8 mouse cellular contexts compared by ENCODE assay signal in the genomic region with DNA sequence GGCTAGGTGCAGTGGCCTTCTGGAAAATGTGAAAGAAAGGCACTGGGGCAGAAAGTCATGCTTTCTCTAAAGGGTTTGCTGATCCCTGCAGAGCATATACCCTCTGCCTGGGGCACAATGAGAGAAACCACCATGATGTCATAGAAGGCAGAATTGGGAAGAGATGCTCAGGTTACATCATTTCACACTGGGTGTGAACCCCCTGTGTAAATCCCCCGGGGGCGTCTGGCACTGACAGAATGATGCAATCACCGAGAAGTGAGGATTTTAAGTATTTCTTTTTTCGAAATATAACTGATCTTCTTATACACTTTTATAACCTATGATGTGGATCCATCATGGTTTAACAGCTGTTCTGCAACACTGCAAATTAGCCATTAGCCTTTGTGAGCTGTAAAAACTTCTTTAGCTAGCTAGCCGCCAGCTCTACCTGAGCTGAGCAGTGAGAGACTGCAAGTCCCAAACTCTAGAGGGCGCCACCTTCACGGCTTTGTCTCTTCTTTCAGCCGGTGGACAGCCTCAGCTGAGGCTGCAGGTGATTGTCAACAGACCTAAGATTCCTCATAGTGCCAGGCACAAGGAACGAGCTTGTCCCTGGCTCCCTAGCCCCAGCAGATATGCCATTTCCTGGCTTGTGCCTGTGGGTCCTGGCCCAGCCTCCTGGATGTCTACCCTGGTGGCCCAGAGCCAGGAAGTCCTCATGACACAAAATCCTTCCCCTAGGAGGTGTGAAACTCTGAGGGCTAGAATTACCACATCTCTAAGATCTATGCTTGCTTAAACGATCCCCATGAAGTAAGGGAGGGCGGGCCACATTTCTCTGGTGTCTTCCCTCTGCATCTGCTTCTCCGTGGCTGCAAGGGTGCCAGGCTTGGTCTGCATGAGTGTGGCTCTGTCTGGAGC. TPM values are rescaled to one million over a fixed set of nuclear protein-coding genes. Genes with fewer than 3 reads are reported as not detected.
DNase-seq lines count a peak whose midpoint lies in the region; ATAC-seq and TF ChIP-seq lines count a peak whose summit lies in the region.

No protein-coding gene starts in this region.

- peak; percentile 29 to 42 for DNase-seq in left cerebral cortex, adult 2 months (ENCODE audit: extremely low spot score in 1 of 2, low spot score in 2 of 2)
- DNase-seq in left cerebral cortex, adult 8-10 months (ENCODE audit: low spot score in 2 of 2): no peak
- no peak for DNase-seq in MEL (ENCODE audit: low read depth, low spot score)
- DNase-seq in cerebellum, adult 2 months: peak; percentile 35 to 49
- peak; percentile 23 to 47 for DNase-seq in heart, postnatal 14 days
- no peak for DNase-seq in Muller cell, postnatal 12 days (ENCODE audit: inconsistent ontology term)

- TF ChIP-seq CTCF in left cerebral cortex, adult 2 months (IDR thresholded peaks at IDR 0.05): peak; percentile 66
- TF ChIP-seq CTCF in MEL (IDR thresholded peaks at IDR 0.05 in 2 of 3, conservative IDR thresholded peaks at IDR 0.05 in 1 of 3; ENCODE audit: control insufficient read depth in 1 of 3, insufficient read depth in 1 of 3, low read depth in 2 of 3, low read length in 3 of 3, poor library complexity in 1 of 3, severe bottlenecking in 1 of 3): peak in 2 of 3 experiments; percentile 4 to 15; a peak in 1 of 6 replicates
- TF ChIP-seq CTCF in cerebellum, adult 2 months (IDR thresholded peaks at IDR 0.05; ENCODE audit: borderline replicate concordance, insufficient read depth, low read depth, low read length): peak; percentile 67
- TF ChIP-seq CTCF in olfactory bulb, adult 2 months (IDR thresholded peaks at IDR 0.05; ENCODE audit: insufficient read depth, low read depth, low read length): peak; percentile 43; the same call in 1 of the 2 replicates

- H3K4me3 ChIP-seq in left cerebral cortex, adult 2 months: no peak overlapping the region
- no peak overlapping the region for H3K4me3 ChIP-seq in MEL (ENCODE audit: control insufficient read depth in 1 of 2, insufficient read depth in 1 of 2, low read depth in 2 of 2, low read length in 2 of 2)
- H3K4me3 ChIP-seq in cerebellum, adult 2 months (replicated peaks; ENCODE audit: insufficient read depth, low read depth, low read length): no peak overlapping the region
- H3K4me3 ChIP-seq in limb, embryonic 13.5 days: no peak overlapping the region
- H3K4me3 ChIP-seq in olfactory bulb, adult 2 months (ENCODE audit: insufficient read depth, low read depth, low read length): no peak overlapping the region

- H3K9me3 ChIP-seq in MEL (replicated peaks; ENCODE audit: insufficient read depth, low read length): no peaks in the 10 kb centered on the region
- no peaks in the 10 kb centered on the region for H3K9me3 ChIP-seq in limb, embryonic 13.5 days

- no peaks in the 10 kb centered on the region for H3K36me3 ChIP-seq in MEL (ENCODE audit: control insufficient read depth in 1 of 2, insufficient read depth in 2 of 2, low read length in 2 of 2)
- no peaks in the 10 kb centered on the region for H3K36me3 ChIP-seq in limb, embryonic 13.5 days

- ATAC-seq in limb, embryonic 13.5 days (ENCODE audit: low FRiP score, low read depth): peak; percentile 48; the same call in 1 of the 2 replicates

- WGBS in cerebellum, adult 2 months: 39% methylated on average over 12 of the region's 12 CpGs
- 37% methylated on average over 12 of the region's 12 CpGs for WGBS in limb, embryonic 13.5 days
- whole genome bisulfite sequencing in olfactory bulb, adult 2 months: 38% methylated on average over 12 of the region's 12 CpGs

- TF ChIP-seq EP300 in MEL (IDR thresholded peaks at IDR 0.05; ENCODE audit: low read depth in 1 of 2, low read length in 2 of 2): no peak

- no peak overlapping the region for H3K27ac ChIP-seq in left cerebral cortex, adult 2 months
- no peak overlapping the region for H3K27ac ChIP-seq in MEL (ENCODE audit: control insufficient read depth, low read depth, low read length)
- H3K27ac ChIP-seq in cerebellum, adult 2 months (ENCODE audit: insufficient read depth, low read length): no peak overlapping the region
- no peak overlapping the region for H3K27ac ChIP-seq in limb, embryonic 13.5 days
- no peak overlapping the region for H3K27ac ChIP-seq in olfactory bulb, adult 2 months (ENCODE audit: insufficient read depth, low read depth, low read length)

- no peak for TF ChIP-seq POLR2A in MEL (IDR thresholded peaks at IDR 0.05; ENCODE audit: control insufficient read depth in 1 of 2, insufficient read depth in 1 of 2, low read depth in 1 of 2, low read length in 2 of 2, poor library complexity in 1 of 2)
- no peak for TF ChIP-seq POLR2A in cerebellum, adult 2 months (IDR thresholded peaks at IDR 0.05; ENCODE audit: borderline replicate concordance, insufficient read depth, low read length)
- TF ChIP-seq POLR2A in olfactory bulb, adult 2 months (IDR thresholded peaks at IDR 0.05; ENCODE audit: insufficient read depth, low read depth, low read length): no peak

- H3K9ac ChIP-seq in MEL (ENCODE audit: control insufficient read depth, low read depth, low read length, poor library complexity, severe bottlenecking): no peak overlapping the region
- H3K9ac ChIP-seq in limb, embryonic 13.5 days: no peak overlapping the region

- H3K4me2 ChIP-seq in limb, embryonic 13.5 days (replicated peaks): no peak overlapping the region

- no peaks in the 10 kb centered on the region for H3K27me3 ChIP-seq in MEL (ENCODE audit: control insufficient read depth in 1 of 2, insufficient read depth in 2 of 2, low read length in 2 of 2)
- no peaks in the 10 kb centered on the region for H3K27me3 ChIP-seq in cerebellum, adult 2 months (ENCODE audit: control insufficient read depth, insufficient read depth, low read length)
- H3K27me3 ChIP-seq in limb, embryonic 13.5 days: no peaks in the 10 kb centered on the region

- no peak for TF ChIP-seq RAD21 in MEL (IDR thresholded peaks at IDR 0.05; ENCODE audit: low read depth, low read length)

- H3K79me2 ChIP-seq in MEL (ENCODE audit: control insufficient read depth, insufficient read depth, low read length, poor library complexity): no peaks in the 10 kb centered on the region

- intact Hi-C loops in left cerebral cortex, adult 2 months (cut with DNase I): loop anchor here (1.0 kb wide), 1 partner anchor 88 kb away; no protein-coding TSS in a partner anchor
- intact Hi-C loops in heart, postnatal 14 days (cut with DNase I): loop anchor here (10.0 kb wide), 1 partner anchor 89 kb away; no protein-coding TSS in a partner anchor

- no peaks in the 10 kb centered on the region for H3K4me1 ChIP-seq in MEL (ENCODE audit: control insufficient read depth in 1 of 2, insufficient read depth in 2 of 2, low read length in 2 of 2)
- no peaks in the 10 kb centered on the region for H3K4me1 ChIP-seq in cerebellum, adult 2 months (ENCODE audit: control insufficient read depth, insufficient read depth, low read length)
- peaks cover 3% of the 10 kb centered on the region; the same call in 1 of the 2 replicates for H3K4me1 ChIP-seq in limb, embryonic 13.5 days
- H3K4me1 ChIP-seq in olfactory bulb, adult 2 months (ENCODE audit: control insufficient read depth, insufficient read depth, low read length): peaks cover 3% of the 10 kb centered on the region; the same call in 1 of the 2 replicates

TF ChIP-seq in MEL, 35 proteins besides CTCF, POLR2A, EP300 and RAD21 (continues in another document):
- no peak for TF ChIP-seq USF1 (IDR thresholded peaks at IDR 0.05; ENCODE audit: low read depth, low read length)
- no peak for TF ChIP-seq TBP (IDR thresholded peaks at IDR 0.05; ENCODE audit: low read depth, low read length)
- TF ChIP-seq NRF1 (IDR thresholded peaks at IDR 0.05; ENCODE audit: insufficient read depth, low read depth, low read length, poor library complexity, severe bottlenecking): no peak
- TF ChIP-seq KAT2A (conservative IDR thresholded peaks at IDR 0.05; ENCODE audit: low read depth, low read length): no peak
- TF ChIP-seq SMC3 (IDR thresholded peaks at IDR 0.05; ENCODE audit: low read depth, low read length): no peak
- TF ChIP-seq ZNF384 (IDR thresholded peaks at IDR 0.05; ENCODE audit: low read depth, low read length): no peak
- no peak for TF ChIP-seq MAX (IDR thresholded peaks at IDR 0.05; ENCODE audit: low read length)
- no peak for TF ChIP-seq MAZ (IDR thresholded peaks at IDR 0.05; ENCODE audit: low read depth, low read length)

RNA-seq across cellular contexts. Expression of a gene that starts 29.4 kb away (rescaled TPM):
- total RNA-seq in left cerebral cortex, adult 2 months (2021): under 1 TPM in 1 of 2 experiments, not detected in 1; 0.49 TPM
- total RNA-seq in left cerebral cortex, adult 8-10 months (2022): 1 to 10 TPM in 1 of 4 experiments, under 1 TPM in 1, not detected in 2; 0.65 to 1.0 TPM
- not detected in 2 replicates for total RNA-seq in MEL (2012; rRNA removed)
- not detected for polyA plus RNA-seq in MEL (2012; ENCODE audit: insufficient read depth in 1 of 2, insufficient read length in 2 of 2, low read depth in 1 of 2, low replicate concordance in 2 of 2, missing spikeins in 1 of 2)
- polyA plus RNA-seq in cerebellum, adult 2 months (2012; rRNA removed): 0.67 and 0.81 TPM in 2 replicates
- total RNA-seq in heart, postnatal 14 days (2021): under 1 TPM in 1 of 2 experiments, not detected in 1; 0.46 TPM
- polyA plus RNA-seq in limb, embryonic 13.5 days (2015; fragmentation: Nextera tagmentation; extraction: Ambion mirVana): 0.62 TPM in 1 of 2 replicates, not detected in the other
- polyA plus RNA-seq in olfactory bulb, adult 2 months (2012; ENCODE audit: insufficient read depth, insufficient read length, low replicate concordance, missing spikeins): not detected in 2 replicates

RNA-seq across cellular contexts. Expression of a gene that starts 36.2 kb away (rescaled TPM):
- 10 to 100 TPM; 45.9 to 48.5 TPM for total RNA-seq in left cerebral cortex, adult 2 months (2021)
- total RNA-seq in left cerebral cortex, adult 8-10 months (2022): 10 to 100 TPM; 40.4 to 51.6 (median 45.3) TPM
- total RNA-seq in MEL (2012; rRNA removed): not detected in 2 replicates
- polyA plus RNA-seq in MEL (2012; ENCODE audit: insufficient read depth in 1 of 2, insufficient read length in 2 of 2, low read depth in 1 of 2, low replicate concordance in 2 of 2, missing spikeins in 1 of 2): not detected
- 18.4 and 19.6 TPM in 2 replicates for polyA plus RNA-seq in cerebellum, adult 2 months (2012; rRNA removed)
- total RNA-seq in heart, postnatal 14 days (2021): 10 to 100 TPM; 10.7 to 11.4 TPM
- polyA plus RNA-seq in limb, embryonic 13.5 days (2015; fragmentation: Nextera tagmentation; extraction: Ambion mirVana): 8.2 and 9.9 TPM in 2 replicates
- not detected in 2 replicates for polyA plus RNA-seq in olfactory bulb, adult 2 months (2012; ENCODE audit: insufficient read depth, insufficient read length, low replicate concordance, missing spikeins)

RNA-seq across cellular contexts. Expression of a gene that starts 55.1 kb away (rescaled TPM):
- total RNA-seq in left cerebral cortex, adult 2 months (2021): 10 to 100 TPM; 51.8 to 52.0 TPM
- total RNA-seq in left cerebral cortex, adult 8-10 months (2022): 100 to 1,000 TPM in 3 of 4 experiments, 10 to 100 TPM in 1; 97.7 to 112 (median 104) TPM
- not detected in 2 replicates for total RNA-seq in MEL (2012; rRNA removed)
- polyA plus RNA-seq in MEL (2012; ENCODE audit: insufficient read depth in 1 of 2, insufficient read length in 2 of 2, low read depth in 1 of 2, low replicate concordance in 2 of 2, missing spikeins in 1 of 2): not detected
- 164 and 201 TPM in 2 replicates for polyA plus RNA-seq in cerebellum, adult 2 months (2012; rRNA removed)
- 1 to 10 TPM; 5.3 to 6.3 TPM for total RNA-seq in heart, postnatal 14 days (2021)
- 35.1 and 38.7 TPM in 2 replicates for polyA plus RNA-seq in limb, embryonic 13.5 days (2015; fragmentation: Nextera tagmentation; extraction: Ambion mirVana)
- not detected in 2 replicates for polyA plus RNA-seq in olfactory bulb, adult 2 months (2012; ENCODE audit: insufficient read depth, insufficient read length, low replicate concordance, missing spikeins)

Comparison
In these comparisons a context has a peak if more than half of its experiments do, and no peak if none do; other contexts are left out.
1. DNase-seq: peak in left cerebral cortex, adult 2 months (2 of 2), cerebellum, adult 2 months (2 of 2) and heart, postnatal 14 days (2 of 2); none in left cerebral cortex, adult 8-10 months (0 of 2), MEL (single experiment) and Muller cell, postnatal 12 days (single experiment).
2. CTCF ChIP-seq: peak in every context shown above with its lines; median percentile 67 in cerebellum, adult 2 months; 66 in left cerebral cortex, adult 2 months; 43 in olfactory bulb, adult 2 months; 10 in MEL.
3. RNA of a gene that starts 36.2 kb away (total RNA-seq): 40.4 to 51.6 TPM in left cerebral cortex, adult 8-10 months, 45.9 to 48.5 TPM in left cerebral cortex, adult 2 months and 10.7 to 11.4 TPM in heart, postnatal 14 days; not detected in MEL; every median in the first group is over 10 times any median in the second.
4. RNA of a gene that starts 55.1 kb away (total RNA-seq): 97.7 to 112 TPM in left cerebral cortex, adult 8-10 months and 51.8 to 52.0 TPM in left cerebral cortex, adult 2 months; 5.3 to 6.3 TPM in heart, postnatal 14 days and not detected in MEL; every median in the first group is over 4 times any median in the second.